Mouse (Mus musculus) testis, adult 2 months (tissue): ENCODE data around the gene Agrp.

Source experiments
- CTCF ChIP-seq: fragments of 200-500 bp; IDR thresholded peaks from 2 replicates; pipeline ENCODE4 v1.5.1; 2012; ENCODE audit warnings: low read depth, mild to moderate bottlenecking, inconsistent platforms, low read length, moderate library complexity; ENCODE audit not compliant: control insufficient read depth, insufficient read depth, insufficient replicate concordance
- POLR2A ChIP-seq: fragments of 200-500 bp; IDR thresholded peaks from 2 replicates; pipeline ENCODE4 v1.6.1; 2012; ENCODE audit warnings: low read depth, mild to moderate bottlenecking, inconsistent platforms, low read length, moderate library complexity; ENCODE audit not compliant: control insufficient read depth

DNA sequence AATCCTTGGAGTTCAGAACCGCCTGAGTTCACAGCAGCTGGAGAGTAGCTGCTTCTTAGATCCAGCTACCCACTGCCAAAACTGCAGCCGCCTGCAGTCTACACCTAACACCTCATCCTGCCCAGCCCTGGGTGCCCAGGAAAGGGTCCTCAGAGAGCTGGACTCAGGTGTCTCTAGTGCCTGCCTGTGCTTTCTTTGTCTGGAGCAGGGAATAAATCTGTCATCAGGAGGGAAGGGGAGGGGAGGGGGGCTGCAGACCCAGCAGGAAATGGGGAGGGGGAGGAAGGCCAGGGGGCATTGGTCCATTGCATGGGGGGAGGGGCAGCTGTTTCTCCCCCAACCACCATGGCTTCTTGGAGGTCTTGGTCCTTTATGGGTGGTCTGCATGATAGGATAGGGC, 117.6 kb downstream of the Agrp start:
- TF ChIP-seq POLR2A (no peak), CTCF (no peak)
